Mouse (Mus musculus) kidney, adult 2 months (tissue): ENCODE results near the gene Bbc3.

ENCODE experiments used
- CTCF ChIP-seq: fragments of 200-500 bp; conservative IDR thresholded peaks from 2 replicates; pipeline ENCODE4 v1.5.1; 2011; ENCODE audit warnings: low read depth, mild to moderate bottlenecking, control low read depth, low read length, moderate library complexity, mixed read lengths; ENCODE audit not compliant: insufficient read depth, insufficient read length
- POLR2A ChIP-seq: fragments of 200-500 bp; IDR thresholded peaks from one replicate; pipeline ENCODE4 v1.6.1; 2011; ENCODE audit warnings: low read depth, low read length, control low read depth

GRCm38 (mm10) chr7:16284001-16284400, 24.2 kb upstream of the Bbc3 start:
- TF ChIP-seq POLR2A (no peak), CTCF (no peak)
